In the genomic region with DNA sequence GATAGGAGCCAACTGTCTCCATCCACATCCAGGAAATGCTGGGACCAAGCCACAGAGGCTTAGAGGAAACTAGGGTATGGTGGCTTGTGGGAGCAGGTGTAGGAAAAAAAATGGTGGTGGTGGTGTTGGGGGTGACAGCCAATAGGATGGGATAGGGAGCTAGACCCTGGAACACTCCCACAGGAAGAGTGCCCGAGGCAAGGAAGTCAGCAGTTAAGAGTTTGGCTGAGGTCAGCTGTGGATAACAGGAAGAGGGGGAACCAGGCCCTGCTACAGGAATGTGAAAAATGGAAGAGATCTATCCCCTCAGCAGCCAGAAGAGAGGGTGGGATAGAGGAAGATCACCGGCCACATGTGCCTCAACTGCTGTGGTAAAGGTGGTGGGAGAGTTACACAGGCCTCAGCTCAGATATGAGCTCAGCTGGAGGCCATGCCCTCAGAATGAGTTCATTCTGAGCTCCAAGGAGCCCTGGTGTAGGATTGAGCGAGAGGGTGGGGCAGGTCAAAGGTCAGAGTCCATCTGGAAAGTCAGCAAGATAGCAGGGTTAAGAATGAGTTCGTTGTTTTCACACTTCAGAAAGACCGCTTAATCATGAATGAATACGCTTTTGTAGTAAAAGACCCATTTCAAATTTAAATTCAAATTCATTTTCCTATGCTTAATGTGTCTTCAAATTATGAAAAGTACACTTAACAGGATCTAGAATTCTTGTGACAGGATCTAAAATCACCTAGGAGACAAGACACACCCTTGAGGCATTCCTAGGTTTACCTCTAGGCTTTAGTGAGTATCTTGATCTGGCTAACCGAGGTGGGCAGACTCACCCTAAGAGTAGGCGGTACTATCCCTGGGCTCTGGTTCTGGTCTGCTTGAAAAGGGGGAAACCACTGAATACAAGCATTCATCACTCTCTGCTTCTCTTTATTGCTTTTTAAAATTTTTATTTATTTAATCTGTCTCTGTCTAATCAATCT, we compare ENCODE assay signal across 13 mouse cellular contexts.
DNase-seq lines count a peak whose midpoint lies in the region; ATAC-seq and TF ChIP-seq lines count a peak whose summit lies in the region.
"Had no signal": no experiment of that assay in that cellular context is flagged by ENCODE, and none has a peak within 500 bp of the region (broad histone marks: within the 10 kb centered on the region; RNA-seq: fewer than 3 reads in every experiment).

No protein-coding gene starts in this region.

- no peaks in the 10 kb centered on the region for H3K9me3 ChIP-seq in intestine, embryonic 15.5 days
- no peaks in the 10 kb centered on the region for H3K9me3 ChIP-seq in liver, embryonic 15.5 days (replicated peaks)
- H3K9me3 ChIP-seq: hindbrain, embryonic 12.5 days; limb, embryonic 10.5 days had no signal

- peak; percentile 43 for DNase-seq in heart, adult 11 months
- DNase-seq in heart, postnatal 25 days (ENCODE audit: low spot score): no peak
- peak; percentile 37 for DNase-seq in 416B (ENCODE audit: low read depth)
- DNase-seq in cerebellum, postnatal 36 days: no peak
- no peak for DNase-seq in lung, postnatal 14 days
- DNase-seq in left cerebral cortex, adult 2 months (ENCODE audit: extremely low spot score in 1 of 2, low spot score in 2 of 2): no peak
- DNase-seq: adrenal gland, adult 2 months; right cerebral cortex, postnatal 4 days had no signal

- no peaks in the 10 kb centered on the region for H3K27me3 ChIP-seq in intestine, embryonic 15.5 days (replicated peaks)
- no peaks in the 10 kb centered on the region for H3K27me3 ChIP-seq in liver, embryonic 15.5 days
- H3K27me3 ChIP-seq: hindbrain, embryonic 12.5 days had no signal

- ATAC-seq in intestine, embryonic 15.5 days: peak; percentile 88
- ATAC-seq in liver, embryonic 15.5 days (ENCODE audit: insufficient read depth): 0 out of 2 replicates have a peak, but pooled peaks have one; percentile 13
- ATAC-seq: lung, postnatal 0 days had no signal

- 55% methylated on average over 8 of the region's 8 CpGs for WGBS in intestine, embryonic 15.5 days
- 77% methylated on average over 8 of the region's 8 CpGs for WGBS in liver, embryonic 15.5 days (ENCODE audit: insufficient replicate concordance)

- intact Hi-C loops in heart, postnatal 25 days (cut with DNase I): no loop called here
- intact Hi-C loops in left cerebral cortex, adult 2 months (cut with DNase I): loop anchor here (2.0 kb wide), 1 partner anchor 70 kb away; no protein-coding TSS in a partner anchor

- no peak for TF ChIP-seq CTCF in left cerebral cortex, adult 2 months (IDR thresholded peaks at IDR 0.05)

- H3K27ac ChIP-seq in intestine, embryonic 15.5 days: 0 out of 2 replicates have a peak overlapping the region, but pooled peaks have one; percentile 32
- H3K27ac ChIP-seq in liver, embryonic 15.5 days (replicated peaks): no peak overlapping the region
- no peak overlapping the region for H3K27ac ChIP-seq in left cerebral cortex, adult 2 months
- H3K27ac ChIP-seq: hindbrain, embryonic 12.5 days; limb, embryonic 10.5 days had no signal

- H3K36me3 ChIP-seq in intestine, embryonic 15.5 days: no peaks in the 10 kb centered on the region
- H3K36me3 ChIP-seq in liver, embryonic 15.5 days (replicated peaks): peaks cover 48% of the 10 kb centered on the region
- H3K36me3 ChIP-seq: hindbrain, embryonic 12.5 days; limb, embryonic 10.5 days had no signal

- H3K4me2 ChIP-seq in intestine, embryonic 15.5 days (replicated peaks): no peak overlapping the region; the same call in 1 of the 2 replicates
- no peak overlapping the region for H3K4me2 ChIP-seq in liver, embryonic 15.5 days
- H3K4me2 ChIP-seq: hindbrain, embryonic 12.5 days had no signal

- H3K4me1 ChIP-seq in intestine, embryonic 15.5 days (replicated peaks): 0 out of 2 replicates have a peak, but pooled peaks cover 7% of the 10 kb centered on the region
- no peaks in the 10 kb centered on the region for H3K4me1 ChIP-seq in liver, embryonic 15.5 days (replicated peaks)

- no peak overlapping the region for H3K9ac ChIP-seq in intestine, embryonic 15.5 days
- H3K9ac ChIP-seq in liver, embryonic 15.5 days: no peak overlapping the region
- H3K9ac ChIP-seq: hindbrain, embryonic 12.5 days had no signal

- no peak overlapping the region for H3K4me3 ChIP-seq in intestine, embryonic 15.5 days (replicated peaks)
- no peak overlapping the region for H3K4me3 ChIP-seq in liver, embryonic 15.5 days (replicated peaks)
- H3K4me3 ChIP-seq in left cerebral cortex, adult 2 months: no peak overlapping the region
- H3K4me3 ChIP-seq: hindbrain, embryonic 12.5 days; limb, embryonic 10.5 days had no signal

Comparison
In these comparisons a context has a peak if more than half of its experiments do, and no peak if none do; other contexts are left out.
1. DNase-seq: peak in heart, adult 11 months (single experiment) and 416B (single experiment); none in heart, postnatal 25 days (single experiment), cerebellum, postnatal 36 days (0 of 2), lung, postnatal 14 days (single experiment) and left cerebral cortex, adult 2 months (0 of 2).